Mouse (Mus musculus): ENCODE results near the gene Gpat3.

Gpat3 gene

DNA sequence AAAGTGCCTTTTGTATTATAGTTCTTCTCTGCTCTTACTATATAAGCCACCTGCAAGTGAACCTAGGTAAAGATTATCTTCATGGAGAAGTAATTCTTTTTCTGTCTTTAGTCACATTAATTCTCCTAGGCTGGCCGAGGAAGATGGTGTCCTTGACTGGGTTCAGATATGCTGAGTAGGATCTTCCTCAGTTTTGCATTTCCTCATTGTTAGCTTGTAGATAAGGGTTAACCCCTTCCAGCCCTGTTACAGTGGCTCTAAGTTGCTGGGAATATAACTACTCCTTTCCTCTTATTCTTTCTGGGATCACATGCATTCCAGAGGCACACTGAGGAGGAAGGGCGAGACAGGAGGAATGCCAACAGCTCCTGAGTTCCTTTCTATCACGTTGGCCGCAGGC is 15.6 kb downstream of the Gpat3 start:
- 71% methylated on average over 4 of the region's 4 CpGs for WGBS

DNA sequence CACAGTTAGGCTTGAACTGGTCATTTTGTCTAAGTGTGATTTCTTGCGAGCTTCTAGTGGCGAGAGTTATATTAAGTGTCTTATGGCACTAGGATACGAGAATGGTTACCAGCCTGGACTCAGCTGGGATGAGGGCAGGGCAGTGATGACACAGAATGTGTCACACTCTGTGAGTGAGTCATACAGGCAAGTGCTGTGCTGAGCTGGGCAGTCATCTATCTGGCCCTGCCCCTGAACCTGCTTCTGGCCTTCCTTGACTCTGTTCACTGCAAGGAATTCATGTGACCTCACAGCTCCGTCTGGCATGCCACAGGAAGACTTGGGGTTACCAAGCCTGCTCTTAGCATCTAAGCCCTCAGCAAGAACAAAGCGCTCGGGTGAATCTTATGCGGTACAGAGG is 16.3 kb downstream of the Gpat3 start:
- WGBS = 86% methylated on average over 7 of the region's 7 CpGs

DNA sequence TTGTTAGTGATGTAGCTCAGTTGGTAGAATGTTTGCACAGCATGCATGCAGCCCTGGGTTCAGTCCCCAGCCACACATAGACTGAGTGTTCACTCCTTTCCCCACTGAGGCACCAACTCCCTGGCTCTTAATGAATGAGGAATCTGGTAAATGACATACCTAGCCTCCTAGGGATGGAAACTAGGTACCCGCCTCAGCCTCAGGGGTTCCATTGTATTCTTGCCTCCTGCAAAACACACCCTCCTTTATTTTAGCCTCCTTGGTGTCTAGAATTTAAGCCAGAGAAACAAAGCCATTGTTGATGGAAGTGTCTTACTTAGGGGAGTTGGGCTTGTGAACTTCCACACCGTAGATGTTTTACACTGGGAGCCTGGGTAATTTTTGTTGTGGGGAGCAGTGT is 17.6 kb downstream of the Gpat3 start:
- WGBS = 82% methylated on average over 2 of the region's 2 CpGs

DNA sequence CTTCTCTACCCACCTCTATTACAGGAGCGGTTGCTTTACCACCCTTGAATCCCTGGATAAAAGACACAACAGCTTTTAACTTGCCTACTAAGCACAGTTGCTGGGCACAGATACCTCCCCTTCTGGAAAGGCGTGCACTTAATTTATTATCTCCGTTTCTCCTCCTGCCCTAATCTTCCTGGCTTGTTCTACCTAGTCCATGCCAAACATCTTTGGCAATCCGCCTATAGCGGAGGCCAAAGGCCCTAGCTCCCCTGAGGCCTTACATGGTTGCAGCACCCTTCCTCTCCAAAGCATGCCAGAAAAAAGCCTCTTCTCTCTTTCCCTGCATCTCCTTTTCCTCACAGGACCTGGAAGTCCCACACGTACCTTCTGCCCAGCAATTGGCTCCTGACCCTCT is 18.9 kb downstream of the Gpat3 start:
- 88% methylated on average over 6 of the region's 6 CpGs for WGBS

DNA sequence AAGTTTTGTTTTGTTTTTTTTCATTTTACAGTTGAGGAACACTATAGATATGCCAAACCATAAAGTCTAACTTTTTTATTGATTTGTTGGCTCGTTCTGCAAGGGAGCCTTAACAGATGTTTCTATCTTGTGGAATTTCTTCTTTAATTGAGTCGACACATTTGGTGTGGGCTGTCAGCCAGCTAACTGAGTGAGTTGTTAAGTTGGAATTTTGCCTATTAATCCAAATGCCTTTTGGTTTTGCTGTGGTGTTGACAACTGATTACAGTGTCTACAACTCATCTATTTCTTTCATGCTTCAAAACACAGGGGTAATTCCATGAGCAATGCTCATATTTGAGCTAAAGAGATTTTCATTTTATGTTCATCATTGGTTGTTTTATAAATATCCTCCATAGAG is 20.7 kb downstream of the Gpat3 start:
- WGBS = 42% methylated on average over 2 of the region's 2 CpGs

DNA sequence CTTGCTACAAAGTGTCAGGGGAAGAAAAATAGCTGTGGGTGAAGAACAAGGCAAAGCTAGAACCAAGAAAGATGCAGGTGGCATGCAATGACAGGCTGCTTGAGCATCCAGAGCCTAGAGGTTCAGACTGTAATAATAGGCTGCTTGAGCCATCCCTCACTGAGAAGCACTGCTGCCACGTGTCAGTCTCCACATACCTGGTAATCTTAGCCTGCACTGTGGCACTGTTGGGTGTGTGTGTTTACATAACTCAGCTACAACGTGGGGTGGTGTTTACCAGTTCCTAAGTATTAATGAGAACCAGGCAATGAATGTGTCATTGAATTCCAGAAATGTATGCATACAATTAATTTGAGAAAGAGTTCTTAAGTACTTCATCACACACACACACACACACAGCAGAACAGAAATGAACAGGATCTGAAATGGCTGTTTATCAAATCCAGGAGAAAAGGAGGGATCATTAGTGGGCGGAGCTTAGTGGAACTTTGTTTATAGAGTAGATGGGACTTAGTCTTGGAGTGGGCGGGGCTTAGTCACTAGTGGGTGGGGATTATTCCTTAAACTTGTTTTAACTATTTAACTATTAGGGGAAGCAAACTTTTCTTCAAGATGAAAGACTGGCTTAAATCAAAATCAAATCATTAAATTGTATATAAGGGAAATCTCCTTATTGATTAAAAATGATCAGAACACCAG is 23.8 kb downstream of the Gpat3 start:
- 69% methylated on average over 4 of the region's 4 CpGs for WGBS

DNA sequence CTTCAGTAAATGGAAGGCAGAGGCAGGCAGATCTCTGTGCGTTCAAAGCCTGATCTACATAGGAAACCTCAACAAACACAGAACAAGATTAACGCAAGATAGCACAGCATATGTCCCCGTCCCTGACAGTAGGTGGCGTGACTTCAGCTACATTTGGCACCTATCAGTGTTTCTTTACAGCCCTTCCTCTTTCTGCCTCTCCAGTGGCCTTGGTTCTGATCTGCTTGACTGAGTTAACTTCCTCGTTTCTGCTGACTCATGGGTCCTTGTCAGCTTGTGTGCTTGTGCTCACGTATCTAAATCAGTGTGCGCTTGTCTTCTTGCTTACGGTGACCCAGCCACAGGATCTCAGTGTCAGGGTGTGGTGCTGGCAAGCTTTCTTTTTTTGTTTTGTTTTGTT is 26.5 kb downstream of the Gpat3 start:
- 84% methylated on average over 8 of the region's 8 CpGs for WGBS

DNA sequence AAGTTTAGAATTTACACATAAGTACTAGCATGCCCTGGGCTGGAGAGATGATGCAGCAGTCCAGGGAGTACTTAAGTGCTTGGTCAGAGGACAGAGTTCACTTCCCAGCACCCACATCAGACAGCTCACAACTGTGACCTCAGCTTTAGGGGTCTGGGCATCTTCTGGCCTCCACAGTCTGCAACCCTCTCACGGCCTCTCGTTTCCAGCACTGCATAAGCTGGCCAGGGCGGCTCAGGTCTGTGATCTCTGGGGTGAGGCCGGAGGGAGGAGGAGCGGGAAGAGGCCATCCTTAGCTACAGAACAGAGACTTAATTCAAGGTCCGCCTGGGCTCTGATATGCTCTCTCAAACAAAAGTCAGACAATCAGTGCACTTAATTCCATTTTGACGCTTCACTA is 29.2 kb downstream of the Gpat3 start:
- 83% methylated on average over 7 of the region's 7 CpGs for WGBS

DNA sequence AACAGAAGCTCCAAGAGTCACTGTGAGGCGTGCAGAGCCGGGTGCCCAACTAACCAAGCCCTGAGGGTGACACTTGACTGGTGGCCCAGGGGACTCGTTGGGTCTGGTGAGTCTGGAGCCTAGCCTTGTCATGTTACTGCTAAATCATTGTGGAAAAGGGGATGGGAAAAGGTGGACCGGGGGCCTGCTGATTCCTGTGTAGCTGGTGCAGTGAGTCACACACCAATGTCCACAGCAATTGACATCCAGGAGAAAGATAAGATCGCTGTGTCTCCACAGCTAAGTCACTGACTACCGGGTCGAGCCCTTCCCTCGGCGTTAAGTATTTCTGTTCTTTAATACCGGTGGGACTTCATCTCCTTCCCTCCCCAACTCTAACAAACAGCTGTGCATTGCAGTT is 29.7 kb downstream of the Gpat3 start:
- WGBS = 87% methylated on average over 10 of the region's 10 CpGs

DNA sequence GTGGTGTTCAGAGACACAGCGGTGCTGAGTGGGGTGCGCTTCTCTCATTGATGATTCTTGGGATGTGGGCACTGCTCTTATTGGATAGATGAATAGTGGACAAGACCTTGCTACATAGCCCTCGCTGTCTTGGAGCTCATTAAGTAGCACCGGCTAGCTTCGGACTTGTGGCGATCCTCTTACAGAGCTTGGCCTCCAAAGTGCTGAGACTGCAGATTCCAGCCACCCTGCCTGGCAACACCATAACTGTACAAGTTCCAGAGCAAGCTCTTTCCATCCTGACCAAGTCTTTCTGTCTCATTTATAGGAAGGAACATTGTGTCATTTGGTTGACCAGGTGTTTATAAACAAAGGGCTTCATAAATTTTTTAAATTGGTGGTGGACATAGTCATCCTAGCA is 39.7 kb downstream of the Gpat3 start:
- 88% methylated on average over 6 of the region's 6 CpGs for WGBS

DNA sequence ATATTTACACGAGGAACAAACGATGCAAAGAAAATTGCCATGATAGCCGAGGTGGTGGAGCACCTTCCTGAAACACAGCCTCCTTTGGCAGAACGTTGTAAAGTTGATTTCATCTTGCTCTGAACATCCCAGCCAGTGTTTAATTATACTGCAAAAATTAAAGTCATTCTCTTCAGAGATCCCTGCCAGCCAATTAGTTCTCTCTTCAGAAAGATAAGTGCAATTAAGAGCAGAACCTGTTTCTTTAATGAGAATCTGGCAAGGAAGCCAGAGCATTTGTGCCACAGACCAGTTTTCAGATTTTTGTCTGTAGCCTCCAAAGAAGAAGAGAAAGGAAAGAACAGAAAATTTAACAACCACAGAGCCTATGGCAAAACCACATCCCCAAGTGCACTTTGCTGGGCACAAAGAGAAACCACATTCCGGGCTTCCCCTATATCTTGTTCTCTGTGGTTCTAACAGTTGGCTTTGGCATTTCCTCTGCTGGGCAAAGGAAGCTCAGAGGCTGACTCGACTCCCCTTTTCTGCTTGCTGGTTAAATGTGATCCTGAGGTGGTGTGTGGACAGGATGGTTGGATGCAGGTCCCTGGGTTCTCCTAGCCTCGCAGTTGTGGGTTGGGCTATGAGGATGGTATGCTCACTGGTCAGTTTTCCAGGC is 40.9 kb downstream of the Gpat3 start:
- WGBS = 55% methylated on average over 7 of the region's 7 CpGs

DNA sequence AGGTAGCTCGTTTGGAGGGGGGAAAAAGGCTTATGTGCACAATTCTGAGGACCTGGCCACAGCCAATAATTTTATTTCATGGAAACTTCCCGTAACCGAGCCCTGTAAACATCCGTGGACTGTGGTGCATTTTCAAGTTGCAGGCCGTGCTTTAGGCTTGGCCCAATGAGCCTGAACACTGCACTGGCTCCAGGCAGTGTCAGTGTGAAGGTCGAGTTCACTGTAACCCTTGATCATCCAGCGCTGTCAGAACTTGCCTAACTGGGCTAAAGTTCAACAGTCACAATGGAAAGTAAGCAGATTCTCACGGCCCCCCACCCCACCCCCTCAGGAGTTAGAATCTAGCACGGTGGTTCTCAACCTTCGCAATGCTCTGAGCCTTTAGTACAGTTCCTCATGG is 50.7 kb downstream of the Gpat3 start:
- WGBS = 79% methylated on average over 10 of the region's 10 CpGs

DNA sequence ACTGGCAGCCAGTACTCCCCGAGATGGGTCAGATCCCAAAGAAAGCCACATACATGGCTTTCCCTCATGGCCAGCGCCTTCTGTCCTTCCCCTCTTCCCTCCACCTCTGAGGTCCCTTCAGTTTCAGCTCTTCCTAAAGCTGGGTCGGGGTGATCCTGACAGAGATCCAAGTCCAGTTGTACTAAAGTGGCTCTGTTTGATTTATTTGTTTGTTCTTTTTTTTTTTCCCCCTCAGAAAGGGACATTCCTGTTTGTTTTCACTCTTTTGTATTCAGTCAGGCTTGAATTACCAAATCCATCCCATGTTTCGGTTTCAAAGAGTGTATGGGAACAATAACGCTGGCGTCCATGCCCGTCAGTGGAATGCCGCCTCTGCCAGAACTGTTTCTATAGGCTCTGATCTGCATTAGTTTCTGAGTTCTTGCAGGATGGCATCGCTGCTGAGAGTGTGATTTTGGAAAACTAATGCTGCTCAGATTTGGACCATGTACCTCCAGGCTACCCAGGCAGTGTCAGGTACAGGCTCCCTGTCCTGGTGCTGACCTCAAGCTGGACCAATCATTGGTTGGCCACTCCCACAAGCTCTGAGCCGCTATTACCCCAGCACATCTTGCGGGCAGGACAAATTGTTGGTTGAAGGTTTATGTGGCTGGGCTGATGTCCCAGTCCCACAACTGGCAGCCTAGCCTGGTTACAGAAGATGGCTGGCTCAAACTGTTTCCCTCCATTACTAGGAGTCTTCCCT is 54.4 kb downstream of the Gpat3 start:
- WGBS = 76% methylated on average over 11 of the region's 11 CpGs

DNA sequence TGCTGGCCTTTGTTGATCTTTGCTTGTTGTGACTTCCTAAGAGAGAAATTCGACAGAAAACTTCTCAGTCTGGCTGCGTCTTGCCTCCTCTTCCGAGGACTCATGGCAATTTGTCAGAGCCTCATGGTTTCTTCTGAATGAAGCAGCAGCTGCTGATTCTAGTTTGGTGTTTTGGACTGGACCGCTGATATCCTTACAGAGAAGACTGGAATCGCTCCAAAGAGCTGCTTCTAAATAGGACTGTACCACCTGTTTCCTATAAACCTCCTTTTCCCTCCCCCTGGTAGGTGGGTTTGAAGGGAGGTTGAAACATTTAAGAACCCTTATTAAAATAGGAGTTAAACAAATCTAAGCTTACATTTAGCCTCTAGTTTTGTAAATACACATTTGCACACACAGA is 55.5 kb downstream of the Gpat3 start:
- WGBS = 56% methylated on average over 5 of the region's 5 CpGs

DNA sequence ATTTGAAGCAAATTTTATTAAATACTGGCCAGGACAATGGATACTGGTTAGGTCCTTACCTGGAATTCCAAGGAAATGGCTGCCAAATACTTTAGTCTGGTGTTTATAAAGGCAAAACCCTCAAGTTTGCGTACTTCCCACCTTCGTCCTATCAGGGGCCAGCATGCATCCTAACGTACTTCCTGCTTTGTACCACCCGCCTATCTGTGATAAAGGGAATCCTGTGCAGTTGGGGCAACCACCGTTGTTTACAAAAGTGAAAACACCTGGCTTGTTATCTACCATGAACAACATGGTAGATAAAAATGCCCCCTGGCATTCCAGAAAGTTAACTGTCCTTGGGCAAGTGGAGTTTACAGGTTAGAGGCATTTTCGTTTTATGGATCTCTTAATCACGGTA is 63.0 kb downstream of the Gpat3 start:
- WGBS = 90% methylated on average over 7 of the region's 7 CpGs

DNA sequence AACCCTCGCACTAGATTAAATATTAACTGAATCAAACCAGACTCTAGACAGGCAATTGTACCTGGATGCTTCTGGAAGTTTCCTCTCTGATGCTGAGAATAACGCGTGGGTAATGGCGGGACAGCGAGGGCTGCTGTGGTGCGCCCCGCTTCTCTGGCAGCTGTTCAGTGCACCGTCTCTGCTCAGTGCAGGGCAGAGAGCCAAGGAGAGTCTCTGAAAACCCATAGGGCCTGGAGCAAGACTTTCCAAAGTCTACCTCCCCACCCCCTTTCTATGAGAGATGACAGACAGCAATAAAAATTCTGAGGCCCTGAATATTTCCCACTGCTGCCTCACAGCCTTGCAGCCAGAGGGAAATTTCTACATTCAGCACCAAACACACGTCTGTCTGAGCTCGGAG is 63.4 kb downstream of the Gpat3 start:
- 75% methylated on average over 10 of the region's 10 CpGs for WGBS

DNA sequence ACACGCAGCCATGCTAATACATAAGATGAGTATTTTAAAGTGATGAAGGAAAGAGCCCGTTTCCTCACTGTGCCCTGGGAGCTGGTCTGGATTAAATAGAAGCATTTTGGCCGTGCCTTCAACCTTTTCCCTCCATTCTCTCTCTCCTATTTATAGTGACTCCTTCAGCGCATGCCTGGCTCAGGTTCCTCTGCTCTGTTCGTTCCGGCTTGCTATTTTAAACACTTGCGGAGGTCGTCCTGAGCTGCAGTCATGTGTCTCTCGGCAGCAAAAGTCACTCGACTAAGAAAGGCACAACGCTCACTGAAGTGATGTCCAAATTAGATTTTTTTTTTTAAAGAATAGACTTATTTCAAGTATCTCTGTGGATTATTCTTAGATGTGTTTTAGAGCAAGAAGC is 64.2 kb downstream of the Gpat3 start:
- WGBS = 57% methylated on average over 11 of the region's 11 CpGs

DNA sequence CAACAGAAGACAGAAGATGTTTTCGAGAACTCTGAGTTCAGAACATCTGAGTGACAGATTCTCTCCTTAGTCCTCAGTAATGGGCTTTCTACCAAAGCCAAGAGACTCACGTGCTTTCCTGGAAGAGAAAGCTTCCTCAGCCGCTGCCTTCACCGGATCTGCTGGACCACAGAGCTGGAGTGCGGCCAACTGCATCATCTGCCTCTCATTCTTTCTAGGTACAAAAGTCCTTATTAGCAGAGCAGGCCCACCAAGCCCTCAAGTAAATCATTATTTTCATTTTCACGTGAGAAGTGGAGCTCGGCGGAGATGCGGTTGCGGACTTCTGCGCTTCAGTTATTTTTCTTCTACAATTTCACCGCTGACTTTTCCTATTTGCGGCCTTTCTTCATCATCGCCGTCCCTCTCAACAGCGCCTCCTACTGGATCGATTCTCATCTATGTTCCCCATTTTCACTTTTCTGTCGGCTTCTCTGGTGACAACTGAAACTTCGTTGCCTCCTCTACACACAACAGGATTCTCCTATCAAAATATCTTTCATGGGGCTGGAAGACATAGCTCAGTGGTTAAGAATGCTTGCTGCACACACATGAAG is 66.1 kb downstream of the Gpat3 start:
- 71% methylated on average over 19 of the region's 19 CpGs for WGBS

DNA sequence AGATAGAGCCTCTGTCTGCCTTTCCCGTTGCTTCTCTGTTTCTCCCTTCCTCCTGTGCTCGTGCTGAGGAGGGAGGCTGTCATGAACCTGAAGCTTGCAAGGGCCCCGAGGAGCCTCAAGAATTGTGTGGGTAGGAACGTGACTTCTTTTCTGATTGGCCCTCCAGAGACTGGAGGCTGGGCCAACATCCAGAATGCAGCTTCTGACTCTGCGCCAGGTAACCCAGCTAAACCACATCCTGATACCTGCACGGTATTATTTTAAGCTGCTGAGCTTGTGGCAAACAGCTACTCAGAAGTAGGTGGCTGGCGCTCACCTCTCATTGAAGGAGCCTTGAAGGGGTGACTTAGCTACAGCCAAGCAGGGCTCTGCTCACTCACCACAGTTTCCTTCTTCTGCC is 66.9 kb downstream of the Gpat3 start:
- 72% methylated on average over 7 of the region's 7 CpGs for WGBS

DNA sequence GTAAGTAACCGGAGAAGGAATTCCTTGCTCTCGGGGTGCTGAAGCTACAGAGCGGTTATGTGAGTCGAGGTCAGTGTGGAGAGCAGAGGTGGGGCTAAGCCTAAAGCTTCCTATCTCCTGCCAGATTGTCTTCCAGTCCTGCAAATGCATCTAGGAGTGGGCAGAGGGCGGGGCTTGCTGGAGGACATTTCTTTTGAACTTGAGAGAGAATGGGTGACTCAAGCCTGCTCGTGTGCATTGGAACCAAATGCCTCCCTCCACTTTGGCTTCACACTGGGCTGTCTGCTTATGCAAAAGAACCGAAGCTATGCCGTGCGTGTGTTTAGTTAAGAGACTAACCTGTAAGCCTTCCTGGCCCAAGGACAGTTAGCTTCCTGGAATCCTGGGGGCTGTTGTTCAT is 67.8 kb downstream of the Gpat3 start:
- WGBS = 79% methylated on average over 9 of the region's 9 CpGs

DNA sequence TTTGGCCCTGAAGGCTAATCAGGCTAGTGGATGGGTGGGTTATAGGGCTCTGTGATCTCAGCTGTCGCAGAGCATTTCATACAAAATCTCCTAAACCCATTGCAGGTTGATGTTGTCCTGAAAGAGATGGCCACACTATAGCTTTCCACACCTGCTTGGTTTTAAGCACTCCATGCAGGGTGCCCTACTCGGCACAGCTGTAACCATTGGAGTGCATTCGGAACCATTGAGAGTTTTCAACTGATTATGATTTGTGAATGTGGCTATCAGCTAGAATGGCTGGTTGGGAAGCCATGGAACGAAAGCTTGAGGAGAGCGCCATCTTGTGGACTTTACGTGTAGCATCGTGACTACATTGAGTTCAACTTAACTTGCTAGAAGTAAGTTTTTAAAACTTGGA is 69.5 kb downstream of the Gpat3 start:
- WGBS = 17% methylated on average over 7 of the region's 7 CpGs

DNA sequence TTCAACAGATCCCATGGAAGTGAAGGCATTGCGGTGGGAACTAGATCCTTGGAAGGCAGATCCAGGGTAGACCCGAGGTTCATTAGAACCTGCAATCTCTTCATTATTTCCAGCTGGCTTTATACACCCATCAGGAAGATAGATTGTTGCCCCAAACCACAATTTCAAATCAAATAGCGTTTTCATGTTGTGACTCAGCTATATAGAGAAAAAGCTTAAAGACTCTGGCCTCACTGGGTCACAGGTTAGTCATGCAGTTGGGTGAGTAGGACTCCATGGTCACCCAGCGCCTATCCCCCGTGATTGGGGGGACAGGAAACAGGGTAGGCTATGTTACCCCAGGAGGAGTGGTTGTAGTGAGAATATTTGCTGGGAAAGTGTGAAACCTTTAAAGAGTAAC is 69.9 kb downstream of the Gpat3 start:
- 47% methylated on average over 5 of the region's 5 CpGs for WGBS

DNA sequence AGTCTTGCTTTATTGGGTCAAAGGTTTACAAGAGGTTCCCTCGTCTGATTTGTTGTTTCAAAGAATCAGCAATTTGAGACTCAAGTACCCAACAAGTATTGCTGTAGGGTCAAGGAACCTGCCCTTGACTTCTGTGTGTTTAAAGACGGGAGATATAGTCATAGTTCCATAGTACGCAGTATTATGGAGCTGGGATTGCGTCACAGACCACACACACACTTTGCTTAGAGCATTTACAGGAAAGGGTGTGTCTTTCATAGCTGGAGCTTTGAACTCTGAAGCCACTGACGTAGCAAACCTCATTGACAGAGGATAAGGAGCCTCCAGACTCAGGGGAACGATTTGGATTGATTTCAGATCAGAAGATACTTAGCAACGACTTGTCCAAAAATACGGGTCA is 70.9 kb downstream of the Gpat3 start:
- 72% methylated on average over 8 of the region's 8 CpGs for WGBS

Measured in cerebral cortex, adult 2 months (tissue).